Mouse (Mus musculus) spleen, postnatal 4 days (tissue): ENCODE measurements around the gene Zzef1.

Experiments used
- DNase-seq, 2 experiments: peaks; one replicate each; pipeline ENCODE4 v3.0.0; 2022; ENCODE audit warnings: low spot score in 2 of 2

Zzef1 gene

DNA sequence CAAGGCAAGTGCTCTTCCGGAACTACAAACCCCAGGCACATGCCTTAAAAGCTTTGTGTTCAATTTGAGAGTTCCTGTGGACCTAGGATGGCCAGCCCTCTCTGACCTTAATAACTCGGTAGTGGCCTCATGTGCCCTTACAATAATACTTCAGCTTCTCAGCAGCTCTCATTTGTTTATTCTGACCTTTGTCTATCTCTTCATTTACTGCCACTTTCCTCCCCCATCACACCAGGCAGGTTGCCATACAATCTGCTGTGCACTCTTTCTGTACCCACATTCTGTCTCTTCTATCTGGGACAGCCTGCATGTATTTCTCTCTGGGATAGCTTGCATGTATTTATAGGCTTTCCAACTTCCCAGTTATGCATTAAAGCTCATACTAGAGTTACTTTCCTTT is 10.5 kb downstream of the Zzef1 start:
- no peak for DNase-seq

DNA sequence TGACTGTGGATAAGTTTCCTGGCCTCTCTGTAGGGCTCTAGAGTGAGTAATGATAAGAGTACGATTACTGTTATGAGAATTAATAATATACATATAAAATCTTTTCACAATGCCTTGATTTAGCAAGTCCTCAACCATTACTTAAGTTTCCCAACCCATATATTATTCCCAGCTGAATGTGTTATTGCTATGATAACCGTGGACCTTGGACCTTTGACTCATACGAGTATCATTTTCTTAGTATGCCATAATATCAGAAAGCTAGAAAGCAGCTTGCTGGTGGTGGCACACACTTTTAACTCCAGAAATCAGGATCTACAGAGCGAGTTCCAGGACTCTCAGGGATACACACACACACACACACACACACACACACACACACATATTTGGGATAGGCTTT is 12.0 kb downstream of the Zzef1 start:
- DNase-seq = no peak

- DNase-seq = no peak
Measured at GRCm38 (mm10) chr11:72813687-72814086, 17.7 kb downstream of the Zzef1 start.

GRCm38 (mm10) chr11:72814188-72814587 is 18.2 kb downstream of the Zzef1 start:
- peak in 1 of 2 experiments; percentile 15 for DNase-seq

GRCm38 (mm10) chr11:72816859-72817258 is 20.8 kb downstream of the Zzef1 start:
- DNase-seq = no peak

DNA sequence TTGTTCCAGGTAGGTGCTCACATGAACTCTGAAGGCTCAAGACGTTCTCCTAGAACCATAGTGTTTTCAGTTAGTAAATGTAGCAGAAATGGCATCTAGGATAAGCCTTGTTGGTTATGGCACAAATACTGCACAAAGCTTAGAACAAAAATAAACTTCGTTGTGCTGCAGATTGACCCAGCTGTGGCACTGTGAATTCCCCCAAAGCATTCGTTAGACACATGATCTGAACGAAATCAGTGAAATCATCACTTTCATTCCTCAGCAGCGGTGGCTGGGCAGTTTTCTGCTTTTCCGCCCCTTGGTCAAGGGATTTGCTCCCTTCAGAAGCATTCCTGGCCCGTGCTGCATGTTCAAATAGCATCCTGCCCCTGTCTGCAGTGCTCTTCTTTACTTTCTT is 22.0 kb downstream of the Zzef1 start:
- no peak for DNase-seq

GRCm38 (mm10) chr11:72821041-72821440 is 25.0 kb downstream of the Zzef1 start:
- DNase-seq = no peak

DNA sequence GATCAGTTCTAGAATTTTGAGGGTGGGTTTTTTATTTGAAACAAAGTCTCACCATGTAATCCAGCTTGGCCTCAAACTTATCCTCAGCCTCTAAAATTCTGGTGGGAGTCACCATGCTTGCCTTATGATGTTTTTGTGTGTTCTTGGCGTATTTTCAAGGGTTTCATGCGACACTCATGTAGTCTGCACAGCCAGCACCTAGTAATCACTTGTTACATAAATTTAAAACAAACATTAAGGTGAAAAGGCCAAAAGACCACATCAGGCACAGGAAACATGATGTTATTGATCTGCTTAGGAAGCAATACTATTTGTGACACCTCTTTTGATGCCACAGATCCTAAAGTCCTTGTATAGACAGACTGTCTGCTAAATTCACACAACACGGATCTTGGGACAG is 33.8 kb downstream of the Zzef1 start:
- DNase-seq = no peak

GRCm38 (mm10) chr11:72842731-72843130 is 46.7 kb downstream of the Zzef1 start:
- DNase-seq = no peak

DNA sequence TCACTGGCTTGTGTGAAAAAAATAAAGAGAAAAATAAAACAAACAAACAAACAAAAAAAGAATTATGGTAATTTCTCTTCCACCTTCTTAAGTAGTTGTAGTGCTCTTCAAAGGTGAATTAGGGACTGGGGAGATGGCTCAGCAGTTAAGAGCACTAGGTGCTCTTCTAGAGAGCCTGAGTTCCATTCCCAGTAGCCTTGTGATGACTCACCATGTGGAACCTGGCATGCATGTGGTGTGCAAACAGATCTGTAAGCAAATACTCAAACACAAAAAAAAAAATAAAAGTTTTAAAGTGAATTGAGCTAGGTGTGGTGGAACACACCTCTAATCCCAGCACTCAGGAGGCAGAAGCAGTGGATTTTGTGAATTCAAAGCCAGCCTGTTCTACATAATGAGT is 47.5 kb downstream of the Zzef1 start:
- DNase-seq = no peak

- no peak for DNase-seq
Measured at GRCm38 (mm10) chr11:72845526-72845925, 49.5 kb downstream of the Zzef1 start.

- DNase-seq = no peak
Measured at GRCm38 (mm10) chr11:72846685-72847084, 50.7 kb downstream of the Zzef1 start.

GRCm38 (mm10) chr11:72847831-72848628 is 52.0 kb downstream of the Zzef1 start:
- DNase-seq = no peak

GRCm38 (mm10) chr11:72850419-72851131 is 54.5 kb downstream of the Zzef1 start:
- DNase-seq = no peak

DNA sequence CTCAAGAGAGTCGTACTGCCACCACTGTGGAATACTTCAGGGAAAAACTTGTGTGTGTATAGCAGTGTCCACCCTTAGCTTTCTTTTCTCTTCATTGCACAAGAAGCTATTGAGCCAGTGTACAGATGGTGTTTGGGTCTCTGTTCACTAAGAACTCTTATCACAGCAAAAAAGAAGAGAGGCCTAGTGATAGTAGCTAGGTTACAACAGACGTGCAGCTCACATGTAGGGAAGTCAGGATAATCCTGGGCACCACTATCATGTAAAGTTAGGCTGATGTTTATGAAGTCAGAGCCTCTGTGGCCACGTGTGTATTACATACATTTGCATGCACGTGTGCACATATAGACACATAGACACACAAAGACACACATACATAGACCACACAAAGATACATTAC is 55.2 kb downstream of the Zzef1 start:
- DNase-seq = no peak

- no peak for DNase-seq
Measured at GRCm38 (mm10) chr11:72852122-72852521, 56.1 kb downstream of the Zzef1 start.

DNA sequence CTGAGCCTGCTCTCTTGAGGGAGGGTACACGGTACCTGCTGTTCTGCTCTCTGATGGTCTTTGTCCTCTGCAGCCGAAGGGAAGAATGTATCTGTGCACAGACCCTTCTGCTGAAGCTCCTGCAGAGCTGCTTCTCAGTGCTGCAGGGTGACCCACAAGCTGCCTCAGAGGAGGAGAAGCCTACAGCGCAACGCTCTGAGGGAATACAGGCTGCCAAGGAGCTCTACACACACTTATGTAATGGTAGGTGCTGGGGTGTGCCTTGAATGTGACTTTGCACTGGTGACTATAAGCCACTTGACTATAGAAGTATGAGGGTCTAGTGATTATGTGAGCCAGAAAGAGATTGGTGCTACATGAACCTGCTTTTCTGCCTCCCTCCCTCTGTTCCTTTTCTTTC is 57.1 kb downstream of the Zzef1 start:
- DNase-seq = no peak

- no peak for DNase-seq
Measured at GRCm38 (mm10) chr11:72854251-72854650, 58.2 kb downstream of the Zzef1 start.

DNA sequence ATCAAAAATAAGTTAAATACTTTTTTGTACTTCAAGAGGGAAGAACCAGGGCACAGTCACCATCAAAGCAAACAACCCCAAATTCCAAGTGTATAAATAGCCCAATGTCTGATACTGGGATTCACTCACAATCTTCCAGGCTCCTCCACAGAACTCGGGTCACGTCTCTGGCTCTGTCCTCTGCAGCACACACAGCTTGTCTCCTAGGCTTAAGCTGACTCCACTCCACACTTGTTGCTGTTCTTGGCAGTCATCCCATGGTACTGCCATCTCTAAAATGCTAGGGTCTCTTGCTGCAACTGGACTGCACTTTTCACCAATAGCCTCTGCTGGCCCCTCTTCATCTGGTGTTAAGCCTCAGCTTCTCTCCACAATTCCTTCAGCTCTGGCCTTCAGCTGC is 60.7 kb downstream of the Zzef1 start:
- no peak for DNase-seq

DNA sequence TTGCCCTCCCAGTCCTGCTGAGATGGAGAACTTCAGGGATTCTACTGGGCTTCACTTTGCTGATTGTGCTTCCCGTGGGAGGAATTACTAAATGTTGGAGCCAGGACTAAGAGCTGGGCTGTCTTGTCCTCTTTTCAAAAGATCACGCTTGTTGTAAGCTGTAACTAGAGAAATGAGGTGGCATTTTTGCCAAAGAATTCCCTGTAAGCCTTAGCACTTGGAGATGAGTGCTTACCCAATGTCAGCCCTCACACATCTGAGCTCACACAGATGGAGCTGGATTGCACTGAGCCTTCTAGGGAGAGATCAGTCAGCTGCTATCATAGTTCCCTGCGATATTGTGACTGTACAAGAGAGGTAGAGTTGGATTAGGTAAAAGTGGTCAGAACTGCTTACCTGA is 65.2 kb downstream of the Zzef1 start:
- no peak for DNase-seq

DNA sequence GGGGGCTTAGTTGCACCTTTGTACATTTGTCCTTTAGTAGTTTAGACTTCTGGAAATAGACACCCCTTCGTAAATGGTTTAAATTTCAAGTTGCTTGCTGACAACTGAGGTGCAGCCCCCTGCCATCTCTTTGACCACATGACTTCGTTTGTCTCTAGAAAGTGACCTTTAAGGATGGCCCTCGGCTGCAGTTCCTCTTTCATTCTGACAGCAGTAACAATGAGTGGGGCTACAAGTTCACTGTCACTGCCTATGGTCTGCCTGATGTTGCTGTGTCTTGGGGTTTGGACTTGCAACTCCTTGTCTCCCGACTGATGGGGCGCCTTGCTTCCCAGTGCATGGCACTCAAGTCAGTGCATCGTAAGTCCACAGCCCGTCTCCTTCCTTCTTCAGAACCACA is 70.4 kb downstream of the Zzef1 start:
- DNase-seq = no peak

DNA sequence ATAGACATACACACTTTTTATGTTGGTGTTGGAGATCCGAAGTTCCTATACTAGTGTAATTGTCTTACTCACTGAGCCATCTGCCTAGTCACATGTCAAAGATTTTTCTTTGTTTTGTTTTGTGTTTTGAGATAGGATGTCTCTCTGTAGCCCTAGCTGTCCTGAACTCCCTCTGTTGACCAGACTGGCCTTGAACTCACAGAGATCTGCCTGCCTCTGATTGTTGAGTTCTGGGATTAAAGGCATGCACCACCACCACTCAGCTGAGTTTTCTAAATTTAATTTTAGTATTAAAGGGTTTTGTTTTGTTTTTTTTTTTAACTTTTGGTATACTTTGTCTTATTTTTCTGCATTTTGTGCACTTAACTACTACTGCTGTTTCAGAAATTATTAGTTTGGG is 76.0 kb downstream of the Zzef1 start:
- no peak for DNase-seq

DNA sequence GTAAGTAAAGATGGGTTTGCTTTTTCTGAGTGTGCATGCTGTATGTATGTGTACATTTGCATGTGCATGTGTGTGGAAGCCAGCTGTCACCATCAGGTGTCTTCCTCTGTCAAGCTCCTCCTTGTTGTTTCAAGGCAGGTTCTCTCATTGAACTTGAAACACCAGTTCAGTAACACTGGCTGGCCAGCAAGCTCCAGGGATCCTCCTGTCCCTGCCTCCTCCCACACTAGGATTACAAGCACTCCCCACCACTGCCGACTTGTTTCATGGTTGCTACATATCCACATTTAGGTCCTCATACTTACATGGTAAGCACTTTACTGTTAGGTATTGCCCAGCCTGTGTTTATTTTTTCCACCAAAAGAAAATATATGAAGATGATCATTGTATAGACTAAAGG is 96.6 kb downstream of the Zzef1 start:
- DNase-seq = no peak
